Mouse (Mus musculus): ENCODE results near the gene Ubn1.

The Ubn1 gene

GRCm38 (mm10) chr16:5074341-5074740 lies 24.5 kb downstream of the Ubn1 start:
- no peak for DNase-seq (ENCODE audit: low spot score)

- DNase-seq (ENCODE audit: low spot score) = no peak
Observed at GRCm38 (mm10) chr16:5085196-5085595, 35.3 kb downstream of the Ubn1 start.

- DNase-seq (ENCODE audit: low spot score) = no peak
Observed at GRCm38 (mm10) chr16:5086179-5086578, 36.3 kb downstream of the Ubn1 start.

- DNase-seq (ENCODE audit: low spot score) = no peak
Observed at GRCm38 (mm10) chr16:5089021-5089420, 39.2 kb downstream of the Ubn1 start.

- no peak for DNase-seq (ENCODE audit: low spot score)
Observed at GRCm38 (mm10) chr16:5093285-5093684, 43.4 kb downstream of the Ubn1 start.

- DNase-seq (ENCODE audit: low spot score) = no peak
Observed at GRCm38 (mm10) chr16:5096504-5096903, 46.6 kb downstream of the Ubn1 start.

GRCm38 (mm10) chr16:5101000-5101399 lies 51.1 kb downstream of the Ubn1 start:
- no peak for DNase-seq (ENCODE audit: low spot score)

GRCm38 (mm10) chr16:5109877-5110276 lies 60.0 kb downstream of the Ubn1 start:
- DNase-seq (ENCODE audit: low spot score) = no peak

- no peak for DNase-seq (ENCODE audit: low spot score)
Observed at GRCm38 (mm10) chr16:5111021-5111420, 61.2 kb downstream of the Ubn1 start.

GRCm38 (mm10) chr16:5113002-5113550 lies 63.2 kb downstream of the Ubn1 start:
- no peak for DNase-seq (ENCODE audit: low spot score)

- no peak for DNase-seq (ENCODE audit: low spot score)
Observed at GRCm38 (mm10) chr16:5113582-5113981, 63.7 kb downstream of the Ubn1 start.

- no peak for DNase-seq (ENCODE audit: low spot score)
Observed at GRCm38 (mm10) chr16:5119385-5119784, 69.5 kb downstream of the Ubn1 start.

- no peak for DNase-seq (ENCODE audit: low spot score)
Observed at GRCm38 (mm10) chr16:5119845-5120244, 70.0 kb downstream of the Ubn1 start.

GRCm38 (mm10) chr16:5123476-5123875 lies 73.6 kb downstream of the Ubn1 start:
- DNase-seq (ENCODE audit: low spot score) = no peak

- DNase-seq (ENCODE audit: low spot score) = no peak
Observed at GRCm38 (mm10) chr16:5130196-5130595, 80.3 kb downstream of the Ubn1 start.

GRCm38 (mm10) chr16:5130766-5131165 lies 80.9 kb downstream of the Ubn1 start:
- DNase-seq (ENCODE audit: low spot score) = no peak

- DNase-seq (ENCODE audit: low spot score) = no peak
Observed at GRCm38 (mm10) chr16:5131251-5131922, 81.5 kb downstream of the Ubn1 start.

- no peak for DNase-seq (ENCODE audit: low spot score)
Observed at GRCm38 (mm10) chr16:5132401-5132801, 82.5 kb downstream of the Ubn1 start, which contains the start of gene Ppl. TSS of gene Ppl (minus strand) at chr16:5132421.

GRCm38 (mm10) chr16:5134623-5135330 lies 84.9 kb downstream of the Ubn1 start:
- no peak for DNase-seq (ENCODE audit: low spot score)

GRCm38 (mm10) chr16:5135551-5136261 lies 85.8 kb downstream of the Ubn1 start:
- no peak for DNase-seq (ENCODE audit: low spot score)

All from left cerebral cortex, adult 11 months (tissue).